Mouse (Mus musculus): ENCODE results near the gene B9d1. TPM values are rescaled to one million over a fixed set of nuclear protein-coding genes. Genes with fewer than 3 reads are reported as not detected.

Gene B9d1
- total RNA-seq, 4 experiments from 2014 or later = 43.1 to 52.1 (median 47.2) TPM

GRCm38 (mm10) chr11:61489085-61489484 is 15.9 kb upstream of the B9d1 start:
- no peak for DNase-seq (ENCODE audit: low spot score in 2 of 2)

DNA sequence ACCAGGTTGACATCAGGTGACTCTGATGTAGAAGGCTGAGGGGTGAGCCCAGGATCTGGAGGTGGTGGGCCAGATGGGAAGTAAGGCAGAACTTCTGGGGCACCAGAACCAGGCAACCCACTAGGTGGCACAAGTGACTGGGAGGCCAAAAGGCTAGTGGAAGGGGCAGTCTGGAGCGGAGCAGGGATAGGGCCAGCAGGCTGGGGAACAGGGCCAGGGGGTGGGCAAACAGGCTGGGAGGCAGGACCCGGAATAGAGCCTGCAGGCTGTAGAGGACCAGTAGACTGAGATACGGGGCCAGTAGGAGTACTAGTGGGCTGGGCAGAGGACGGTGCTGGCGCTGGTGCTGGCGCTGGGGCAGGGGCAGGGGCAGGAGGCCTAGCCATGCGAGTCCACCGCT is 15.1 kb upstream of the B9d1 start:
- no peak for DNase-seq (ENCODE audit: low spot score in 2 of 2)

DNA sequence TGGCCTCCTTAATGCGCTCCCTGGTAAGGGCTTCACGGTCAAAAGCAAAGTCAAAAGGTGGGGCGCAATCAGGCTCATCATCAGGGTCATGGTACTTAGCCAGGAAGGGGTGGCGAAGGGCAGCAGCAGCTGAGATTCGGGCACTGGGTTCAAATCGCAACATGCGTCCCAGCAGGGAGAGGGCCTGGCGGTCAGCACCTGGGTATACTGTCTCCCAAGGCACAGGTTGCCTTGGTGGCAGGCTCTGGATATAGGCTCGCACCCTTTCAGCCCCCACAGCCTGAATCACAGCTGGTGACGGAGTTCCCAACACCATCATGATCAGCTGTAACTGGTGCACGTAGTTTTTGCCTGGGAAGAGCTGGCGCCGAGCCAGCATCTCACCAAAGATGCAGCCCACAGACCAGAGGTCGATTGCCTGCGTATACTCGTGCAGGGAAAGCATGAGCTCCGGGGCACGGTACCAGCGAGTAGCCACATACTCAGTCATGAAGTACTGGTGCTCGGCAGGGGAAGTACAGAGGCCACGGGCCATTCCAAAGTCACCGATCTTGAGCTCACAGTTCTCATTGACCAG is 13.9 kb upstream of the B9d1 start:
- no peak for DNase-seq (ENCODE audit: low spot score in 2 of 2)

- no peak for DNase-seq (ENCODE audit: low spot score in 2 of 2)
Observed at GRCm38 (mm10) chr11:61492749-61493401, 12.1 kb upstream of the B9d1 start.

GRCm38 (mm10) chr11:61493525-61494128 is 11.3 kb upstream of the B9d1 start:
- DNase-seq (ENCODE audit: low spot score in 2 of 2) = no peak

- DNase-seq (ENCODE audit: low spot score in 2 of 2) = peak; percentile 93 to 95
Observed at GRCm38 (mm10) chr11:61494129-61494997, 10.6 kb upstream of the B9d1 start, which contains the start of gene Mapk7. Gene Mapk7 (minus strand): TSS chr11:61494406.

DNA sequence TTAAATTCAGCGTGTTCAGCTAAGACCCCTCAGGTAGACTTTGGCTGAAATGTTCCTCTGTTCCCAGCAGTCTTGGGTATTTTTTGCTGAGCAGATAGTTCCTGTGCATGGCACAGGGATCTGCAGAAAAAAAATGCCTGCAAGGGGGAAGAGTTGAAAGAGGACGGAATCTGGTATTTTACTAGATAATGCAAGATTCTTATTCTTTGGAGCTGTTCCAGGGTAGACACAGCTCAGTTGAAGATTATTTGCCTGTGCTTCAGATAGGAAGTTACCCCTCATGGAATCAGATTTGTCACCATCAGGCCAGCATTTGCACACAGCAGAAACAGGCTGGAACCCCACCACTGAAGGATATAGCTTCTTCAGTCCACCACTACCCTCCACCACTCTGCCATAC is 9.4 kb upstream of the B9d1 start:
- no peak for DNase-seq (ENCODE audit: low spot score in 2 of 2)

DNA sequence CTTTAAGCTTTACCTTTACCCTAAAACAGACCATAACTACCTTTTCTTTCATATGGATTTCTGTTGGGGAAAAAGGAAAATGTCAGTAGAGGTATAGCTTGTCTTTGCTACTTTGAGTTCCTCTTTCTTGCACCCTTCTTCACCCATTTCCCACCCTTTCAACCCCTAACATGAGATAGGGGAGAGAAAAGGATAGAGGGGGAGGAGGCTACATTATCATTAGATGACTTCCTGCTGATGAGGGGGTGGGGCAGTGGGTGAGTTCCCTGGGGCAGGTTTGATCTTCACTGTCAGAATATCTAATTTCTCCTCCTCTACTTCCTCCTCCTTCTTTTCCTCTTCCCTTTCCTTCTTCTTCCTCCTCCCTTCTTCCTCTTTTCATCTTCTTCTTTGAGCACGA is 7.5 kb upstream of the B9d1 start:
- DNase-seq (ENCODE audit: low spot score in 2 of 2) = no peak

DNA sequence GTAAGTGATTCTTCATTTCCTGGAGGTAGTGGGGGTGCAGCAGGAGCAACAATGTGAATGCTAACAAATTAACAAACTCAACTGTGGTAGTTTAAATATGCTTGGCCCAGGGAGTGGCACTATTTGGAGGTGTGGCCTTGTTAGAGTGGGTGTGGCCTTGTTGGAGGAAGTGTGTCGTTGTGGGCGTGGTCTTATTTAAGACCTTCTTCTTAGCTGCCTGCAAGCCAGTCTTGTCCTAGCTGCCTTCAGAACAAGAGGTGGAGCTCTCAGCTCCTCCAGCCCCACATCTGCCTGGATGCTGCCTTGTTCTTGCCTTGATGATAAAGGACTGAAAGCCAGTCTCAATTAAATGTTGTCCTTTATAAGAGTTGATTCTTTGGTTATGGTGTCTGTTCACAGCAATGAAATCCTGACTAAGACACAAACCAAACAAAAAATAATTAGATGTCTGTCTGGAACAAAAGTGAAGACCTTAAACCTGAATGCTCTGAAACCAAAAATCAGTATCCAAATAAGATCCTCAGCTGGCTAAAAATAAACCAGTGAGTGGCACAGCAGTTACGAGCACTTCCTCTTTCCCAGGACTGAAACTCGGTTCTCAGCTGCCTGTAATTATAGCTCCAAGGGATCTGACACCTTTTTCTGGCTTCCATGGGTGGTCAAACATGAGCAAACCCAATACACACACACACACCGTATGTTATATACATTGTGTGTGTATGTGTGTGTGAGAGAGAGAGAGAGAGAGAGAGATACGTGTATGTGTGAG is 6.0 kb upstream of the B9d1 start:
- DNase-seq (ENCODE audit: low spot score in 2 of 2) = no peak

GRCm38 (mm10) chr11:61503933-61504332 is 1.0 kb upstream of the B9d1 start:
- no peak for DNase-seq (ENCODE audit: low spot score in 2 of 2)

- DNase-seq (ENCODE audit: low spot score in 2 of 2) = no peak
Observed at GRCm38 (mm10) chr11:61514953-61515352, 10.0 kb downstream of the B9d1 start.

GRCm38 (mm10) chr11:61517971-61518370 is 13.0 kb downstream of the B9d1 start:
- DNase-seq (ENCODE audit: low spot score in 2 of 2) = no peak

DNA sequence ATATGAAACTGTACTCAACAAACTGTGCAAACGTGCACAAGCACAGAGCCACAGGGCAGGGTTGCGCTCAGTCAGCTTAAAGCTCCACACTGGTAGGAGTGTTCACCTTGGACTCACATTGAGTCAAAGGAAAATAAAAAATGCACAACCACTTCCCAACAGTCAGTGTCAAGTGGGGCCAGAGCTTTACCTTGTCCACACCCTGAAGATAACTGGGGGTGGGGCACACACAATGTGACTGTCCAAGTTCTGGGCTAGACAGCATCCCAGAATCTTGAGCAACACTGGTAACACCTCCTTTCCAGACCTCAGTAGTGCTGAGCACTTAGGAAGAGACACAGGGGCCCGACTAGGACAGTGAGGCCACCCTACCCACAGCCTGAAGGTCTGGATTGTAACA is 13.9 kb downstream of the B9d1 start:
- no peak for DNase-seq (ENCODE audit: low spot score in 2 of 2)

DNA sequence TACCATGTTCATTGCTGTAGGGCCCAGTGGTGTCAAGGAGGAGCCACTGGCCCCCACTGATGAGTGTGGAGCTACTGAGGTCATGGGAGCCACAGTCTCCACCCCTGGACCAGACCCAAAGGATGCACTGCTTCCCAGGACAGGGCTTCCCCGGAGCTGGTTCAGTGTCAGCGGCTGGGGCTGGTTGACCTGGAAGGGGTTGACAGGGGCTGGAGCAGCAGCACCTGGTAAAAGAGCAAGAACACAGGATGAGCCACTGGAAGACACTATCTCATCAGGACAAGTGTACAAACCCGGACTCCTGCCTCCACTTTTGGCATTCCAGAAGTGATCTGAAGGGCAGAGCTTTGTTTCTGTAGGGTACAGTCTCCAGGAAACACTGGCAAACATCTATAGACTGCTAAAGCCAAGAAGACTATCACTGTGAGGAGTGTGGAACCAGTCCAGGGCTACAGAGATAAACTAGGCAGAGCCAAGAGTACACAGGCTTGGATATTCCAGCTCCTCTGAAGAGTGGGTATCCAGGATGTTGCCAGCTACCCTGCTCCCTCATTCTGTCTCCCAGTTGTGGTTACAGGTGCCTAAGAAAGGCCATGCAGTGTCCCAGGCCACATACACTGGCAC is 14.7 kb downstream of the B9d1 start:
- no peak for DNase-seq (ENCODE audit: low spot score in 2 of 2)

DNA sequence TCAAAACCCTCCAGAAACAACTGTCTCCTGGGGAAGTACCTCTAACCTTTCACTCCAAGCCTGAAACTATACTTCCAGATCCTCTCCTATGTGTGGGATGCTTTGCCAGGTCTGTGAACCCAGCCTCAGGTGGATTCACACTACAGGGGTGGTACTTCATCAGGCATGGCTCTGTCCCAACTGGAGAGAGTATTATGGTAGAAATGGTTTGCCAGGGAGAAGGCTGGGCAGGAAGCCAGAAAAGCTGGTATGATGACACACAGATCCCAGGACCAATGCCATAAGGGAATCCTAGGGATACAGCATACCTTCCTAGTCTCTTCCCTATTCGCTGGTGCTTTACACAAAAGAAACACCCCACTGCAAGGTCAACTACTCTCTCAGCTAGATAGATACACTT is 21.9 kb downstream of the B9d1 start:
- peak; percentile 52 to 53 for DNase-seq (ENCODE audit: low spot score in 2 of 2)

DNA sequence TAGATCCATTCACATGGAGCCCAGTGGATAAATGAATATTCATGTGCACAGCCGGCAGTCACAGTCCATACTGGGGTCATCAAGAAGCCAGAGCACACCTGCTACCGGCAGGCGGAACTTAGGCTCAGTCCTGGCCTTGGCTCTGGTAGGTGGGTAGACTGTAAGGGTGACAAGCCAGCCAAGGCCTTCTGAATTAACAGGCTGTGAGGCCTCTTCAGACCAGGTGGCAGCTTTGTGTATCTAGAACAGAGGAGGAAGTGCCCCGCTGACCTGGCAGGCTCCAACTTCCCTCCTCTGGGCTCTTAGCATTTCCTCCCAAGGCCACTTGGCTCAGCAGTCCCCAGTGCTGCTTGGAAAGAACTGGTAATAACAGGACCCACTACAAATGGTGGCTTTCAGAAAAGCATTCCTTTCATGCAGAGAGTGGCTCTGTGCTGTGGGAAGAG is 24.3 kb downstream of the B9d1 start:
- DNase-seq (ENCODE audit: low spot score in 2 of 2) = peak in 1 of 2 experiments; percentile 58

DNA sequence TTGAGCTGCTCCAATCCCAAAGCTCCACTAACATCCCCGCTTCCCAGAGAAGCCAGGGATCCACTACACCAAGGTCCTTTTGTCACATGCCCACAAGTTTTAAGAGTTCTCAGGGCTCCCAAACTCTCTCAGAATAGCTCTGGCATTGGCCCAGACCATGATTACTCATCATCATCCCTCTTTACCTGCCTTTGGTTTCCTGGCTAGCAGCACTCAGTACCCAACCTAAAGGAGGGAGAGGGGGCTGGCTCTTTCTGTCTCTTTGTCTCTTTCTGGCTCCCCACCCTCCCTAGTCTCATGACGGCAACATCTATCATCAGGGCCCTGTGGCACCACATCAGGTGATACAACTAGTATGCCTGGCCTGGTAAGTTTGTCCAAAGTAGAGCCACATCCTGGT is 27.9 kb downstream of the B9d1 start:
- no peak for DNase-seq (ENCODE audit: low spot score in 2 of 2)

DNA sequence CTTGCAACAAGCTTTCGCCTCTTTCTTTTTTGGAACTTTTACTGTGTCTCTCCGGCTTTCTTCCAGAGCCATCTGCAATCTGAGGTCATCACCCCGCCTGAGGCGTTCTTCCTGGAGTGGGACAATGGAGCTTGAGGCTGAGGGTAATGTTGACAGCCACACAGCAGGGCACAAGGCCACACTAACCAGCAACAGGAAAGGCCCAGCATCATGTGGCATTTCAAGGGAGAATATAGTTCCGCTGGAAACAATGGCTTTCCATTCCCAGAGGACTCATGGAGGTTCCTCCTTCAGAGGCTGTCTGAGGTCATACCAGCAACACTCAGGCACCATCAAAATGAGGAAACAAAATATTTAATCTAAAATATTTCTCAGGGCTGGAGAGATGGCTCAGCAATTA is 28.6 kb downstream of the B9d1 start:
- DNase-seq (ENCODE audit: low spot score in 2 of 2) = no peak

DNA sequence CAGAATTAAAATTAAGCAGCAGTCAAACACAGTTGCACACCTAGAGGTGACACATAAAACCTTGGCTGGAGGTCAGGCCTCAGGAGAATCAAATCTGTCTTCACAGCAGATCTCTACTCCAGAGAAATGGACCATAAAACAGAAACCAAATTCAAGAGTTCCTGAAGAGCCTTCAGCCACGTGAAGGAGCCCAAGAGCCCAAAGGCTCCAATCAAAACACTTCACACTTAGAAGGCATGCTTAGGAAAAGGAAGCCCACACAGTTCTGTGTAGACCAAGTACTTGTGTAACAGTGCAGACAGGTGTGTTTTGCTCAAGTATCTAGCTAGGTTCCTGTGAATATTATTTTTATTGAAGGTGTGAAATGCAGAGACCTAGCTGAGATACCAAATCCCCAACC is 30.6 kb downstream of the B9d1 start:
- no peak for DNase-seq (ENCODE audit: low spot score in 2 of 2)

DNA sequence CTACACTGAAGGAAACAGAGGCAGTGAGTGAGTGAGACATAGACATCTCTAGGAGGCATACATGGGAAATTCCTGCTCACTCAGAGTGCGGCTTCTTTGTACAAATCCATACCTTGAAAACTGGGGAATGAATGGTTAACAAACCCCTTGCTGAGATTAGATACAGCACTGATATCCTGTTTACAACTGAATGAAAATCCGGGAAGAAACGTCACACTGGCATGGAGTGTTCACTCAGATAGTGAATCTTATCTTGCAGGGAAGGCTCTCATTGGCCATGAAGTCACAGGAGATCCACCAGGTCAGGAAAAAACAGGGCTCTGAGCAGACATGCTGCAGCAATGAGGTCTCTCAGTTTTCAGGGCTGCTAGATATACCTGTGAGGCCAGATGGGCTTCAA is 32.0 kb downstream of the B9d1 start:
- DNase-seq (ENCODE audit: low spot score in 2 of 2) = no peak

DNA sequence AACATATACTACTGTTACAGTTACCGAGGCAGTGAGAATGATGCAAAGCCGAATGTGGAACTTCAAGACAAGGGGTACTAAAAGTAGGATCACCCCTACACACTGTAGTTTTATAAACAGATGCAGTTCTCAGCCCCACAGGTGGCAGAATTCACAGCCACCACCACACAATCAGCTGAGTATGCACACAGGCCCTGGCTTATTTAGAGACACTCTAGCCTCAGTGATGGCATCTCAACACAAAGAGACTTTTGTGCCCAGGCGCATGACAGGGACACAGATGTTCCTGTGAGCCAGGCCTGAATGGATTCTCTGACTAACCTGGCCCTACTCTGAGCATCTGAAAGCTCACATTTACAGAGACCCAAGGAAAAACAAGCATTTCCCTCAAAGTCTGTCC is 32.4 kb downstream of the B9d1 start:
- peak; percentile 52 to 58 for DNase-seq (ENCODE audit: low spot score in 2 of 2)
